Mouse (Mus musculus) liver, embryonic 14.5 days (tissue): ENCODE results near the gene Snx15.

ENCODE experiments used
- CTCF ChIP-seq: IDR thresholded peaks from 2 replicates; pipeline ENCODE4 v1.5.1; 2016; ENCODE audit warnings: antibody characterized with exemption, low read depth, control low read depth
- EP300 ChIP-seq: IDR thresholded peaks from 2 replicates; pipeline ENCODE4 v1.6.1; 2016; ENCODE audit warnings: antibody characterized with exemption, low read depth

- TF ChIP-seq CTCF = no peak
- no peak for TF ChIP-seq EP300
Observed at GRCm38 (mm10) chr19:6155174-6155573, 27.1 kb upstream of the Snx15 start.
